ENCODE assay signal across 12 mouse cellular contexts in the genomic region with DNA sequence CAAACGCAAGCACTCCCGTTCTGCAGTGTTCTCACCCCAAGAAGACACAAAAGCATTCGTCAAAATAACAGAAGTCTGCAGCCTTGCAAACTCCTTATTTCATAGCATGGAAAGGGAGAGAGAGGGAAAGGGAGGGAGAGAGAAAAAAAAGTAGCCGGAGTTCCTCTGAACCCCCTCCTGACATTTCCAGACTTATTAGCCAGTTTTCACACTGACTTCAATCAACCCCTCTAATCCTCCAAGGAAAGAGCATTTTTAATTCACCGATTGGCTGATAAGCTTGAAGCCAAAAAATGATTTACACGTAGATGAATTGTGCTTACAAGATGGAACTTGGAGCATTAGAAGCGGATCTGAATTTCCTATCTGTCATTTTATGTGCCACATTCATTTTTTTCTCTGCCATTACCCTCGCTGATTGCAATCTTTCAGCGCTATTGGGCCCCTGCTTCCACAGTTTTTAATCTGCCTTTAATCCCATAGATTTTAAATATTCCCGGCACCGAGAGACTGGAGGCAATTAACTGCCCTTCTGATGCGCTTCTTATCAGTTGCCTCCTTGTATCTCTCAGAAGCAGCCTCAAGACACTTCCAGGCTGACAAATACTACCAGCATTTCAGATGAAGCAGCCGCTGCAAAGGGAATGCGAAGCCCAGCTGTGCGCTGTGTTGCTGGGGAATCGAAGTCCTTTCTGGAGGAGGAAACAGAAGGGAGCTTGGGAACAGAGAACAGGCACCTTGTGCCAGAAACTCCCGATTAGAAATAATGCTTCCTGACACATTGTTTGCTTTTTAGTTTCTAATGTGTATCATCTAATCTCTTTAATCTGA.
DNase-seq lines count a peak whose midpoint lies in the region; ATAC-seq and TF ChIP-seq lines count a peak whose summit lies in the region.
"Had no signal": no experiment of that assay in that cellular context is flagged by ENCODE, and none has a peak within 500 bp of the region (broad histone marks: within the 10 kb centered on the region; RNA-seq: fewer than 3 reads in every experiment).

No protein-coding gene starts in this region.

- no peak overlapping the region for H3K9ac ChIP-seq in heart, postnatal 0 days (replicated peaks; ENCODE audit: low read depth, low read length)

- H3K36me3 ChIP-seq in heart, postnatal 0 days (replicated peaks; ENCODE audit: control insufficient read depth, insufficient read depth, low read length) = no peaks in the 10 kb centered on the region

- TF ChIP-seq CTCF in heart, postnatal 0 days (IDR thresholded peaks at IDR 0.05; ENCODE audit: low read depth) = no peak
- no peak for TF ChIP-seq CTCF in layer of hippocampus, adult 2 months (conservative IDR thresholded peaks at IDR 0.05)

- H3K9me3 ChIP-seq in heart, postnatal 0 days (replicated peaks; ENCODE audit: control insufficient read depth, low read length) = no peaks in the 10 kb centered on the region

- no peaks in the 10 kb centered on the region for H3K4me1 ChIP-seq in heart, postnatal 0 days (ENCODE audit: control insufficient read depth, insufficient read depth)

- H3K27ac ChIP-seq in heart, postnatal 0 days (ENCODE audit: low read depth) = no peak overlapping the region
- H3K27ac ChIP-seq in layer of hippocampus, adult 2 months = no peak overlapping the region
- H3K27ac ChIP-seq: gastrocnemius, adult 2 months had no signal

- no peak for TF ChIP-seq EP300 in heart, postnatal 0 days (IDR thresholded peaks at IDR 0.05; ENCODE audit: low read depth)

- H3K27me3 ChIP-seq in heart, postnatal 0 days (ENCODE audit: control insufficient read depth, insufficient read depth, low read length) = no peaks in the 10 kb centered on the region

- 23% methylated on average over 17 of the region's 17 CpGs for WGBS in heart, postnatal 0 days

- H3K4me3 ChIP-seq in heart, postnatal 0 days (ENCODE audit: low read depth, low read length) = no peak overlapping the region
- H3K4me3 ChIP-seq in layer of hippocampus, adult 2 months = peak overlapping the region; percentile 30
- H3K4me3 ChIP-seq: gastrocnemius, adult 2 months had no signal

- no peak for DNase-seq in heart, postnatal 0 days (ENCODE audit: low spot score)
- DNase-seq in heart, adult 8-10 months (ENCODE audit: low spot score) = no peak
- peak; percentile 16 to 25 for DNase-seq in right cerebral cortex, postnatal 10 days (ENCODE audit: low spot score in 2 of 2)
- no peak for DNase-seq in right cerebral cortex, adult 18-20 months
- DNase-seq in layer of hippocampus, adult 2 months (ENCODE audit: low spot score in 2 of 2) = peak in 1 of 2 experiments; percentile 19
- DNase-seq in retina, postnatal 1 day = peak; percentile 20
- DNase-seq in adipocyte (ENCODE audit: low spot score) = no peak
- DNase-seq in cerebellum, adult 9-10 months = no peak
- DNase-seq: adrenal gland, postnatal 25 days; gastrocnemius, adult 2 months; kidney, adult 8-10 months; liver had no signal

- ATAC-seq in heart, postnatal 0 days (ENCODE audit: insufficient read depth, low read depth) = no peak

- peak overlapping the region; percentile 37 for H3K4me2 ChIP-seq in heart, postnatal 0 days (ENCODE audit: low read depth, low read length)

Comparison
In these comparisons a context has a peak if more than half of its experiments do, and no peak if none do; other contexts are left out.
1. DNase-seq: peak in right cerebral cortex, postnatal 10 days (2 of 2) and retina, postnatal 1 day (single experiment); none in heart, postnatal 0 days (single experiment), heart, adult 8-10 months (single experiment), right cerebral cortex, adult 18-20 months (single experiment), adipocyte (single experiment) and cerebellum, adult 9-10 months (single experiment).